Mouse (Mus musculus): Measurements from ENCODE around the gene Prps1l3.

DNA sequence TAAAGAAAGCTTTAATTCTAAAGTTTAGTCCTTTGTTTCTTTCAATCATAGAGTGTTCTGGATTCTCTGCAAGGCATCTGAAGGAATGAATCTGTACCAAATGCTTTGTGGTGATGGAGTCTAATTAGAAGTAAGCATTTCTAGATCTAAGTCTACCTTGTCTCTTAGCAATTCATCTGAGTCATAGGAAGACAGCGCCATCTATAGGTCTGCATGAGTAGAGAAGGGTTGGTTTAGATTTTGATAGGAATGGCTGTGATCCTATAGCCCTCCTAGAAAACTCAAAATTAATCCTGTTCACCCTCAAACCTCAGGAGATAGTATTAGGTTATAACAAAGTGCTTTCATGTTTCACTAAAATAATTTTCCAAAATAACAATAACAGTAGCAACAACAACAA is 44.7 kb upstream of the Prps1l3 start:
- TF ChIP-seq ZC3H11A (IDR thresholded peaks at IDR 0.05; ENCODE audit: borderline replicate concordance, low read depth, low read length) (no peak; the same call in 1 of the 2 replicates), ZNF384 (IDR thresholded peaks at IDR 0.05; ENCODE audit: low read depth, low read length) (no peak), CHD2 (IDR thresholded peaks at IDR 0.05; ENCODE audit: low read depth, low read length) (no peak)
